Mouse (Mus musculus): ENCODE measurements around the gene Kif19a.

- TF ChIP-seq EP300 (IDR thresholded peaks at IDR 0.05; ENCODE audit: insufficient read depth, low read depth, low read length) (no peak), CTCF (IDR thresholded peaks at IDR 0.05; ENCODE audit: low read depth, low read length) (no peak), POLR2A (IDR thresholded peaks at IDR 0.05; ENCODE audit: insufficient read depth, low read length) (no peak)
Measured at GRCm38 (mm10) chr11:114747564-114748138, 17.5 kb upstream of the Kif19a start.
